Mouse (Mus musculus): ENCODE results near the gene Glrx3. TPM values are rescaled to one million over a fixed set of nuclear protein-coding genes. Genes with fewer than 3 reads are reported as not detected.

Gene Glrx3
- total and polyA plus RNA-seq, 2 experiments: 52.5 to 95.7 TPM

- Histone ChIP-seq H3K27ac (replicated peaks; ENCODE audit: insufficient read depth, low read depth, low read length) (no peak overlapping the region), H3K79me2 (ENCODE audit: control insufficient read depth, insufficient read depth, low read length) (no peaks in the 10 kb centered on the region), H3K4me1 (ENCODE audit: control insufficient read depth, insufficient read depth, low read length) (no peaks in the 10 kb centered on the region), H3K27me3 (ENCODE audit: control insufficient read depth, insufficient read depth, low read length) (no peaks in the 10 kb centered on the region), H3K9ac (ENCODE audit: low read depth, low read length) (no peak overlapping the region), H3K4me3 (ENCODE audit: insufficient read depth, low read depth, low read length) (no peak overlapping the region), H3K36me3 (ENCODE audit: control insufficient read depth, insufficient read depth, low read length) (no peaks in the 10 kb centered on the region)
- TF ChIP-seq CTCF (IDR thresholded peaks at IDR 0.05; ENCODE audit: low read depth, low read length) (no peak), POLR2A (IDR thresholded peaks at IDR 0.05; ENCODE audit: extremely low read depth, insufficient read depth, low read length) (no peak)
- no peak for DNase-seq (ENCODE audit: extremely low read depth, low read depth, low spot score)
- WGBS: 64% methylated on average over 8 of the region's 8 CpGs
These were observed 55.0 kb downstream of the Glrx3 start for GRCm38 (mm10) chr7:137492307-137492973.

DNA sequence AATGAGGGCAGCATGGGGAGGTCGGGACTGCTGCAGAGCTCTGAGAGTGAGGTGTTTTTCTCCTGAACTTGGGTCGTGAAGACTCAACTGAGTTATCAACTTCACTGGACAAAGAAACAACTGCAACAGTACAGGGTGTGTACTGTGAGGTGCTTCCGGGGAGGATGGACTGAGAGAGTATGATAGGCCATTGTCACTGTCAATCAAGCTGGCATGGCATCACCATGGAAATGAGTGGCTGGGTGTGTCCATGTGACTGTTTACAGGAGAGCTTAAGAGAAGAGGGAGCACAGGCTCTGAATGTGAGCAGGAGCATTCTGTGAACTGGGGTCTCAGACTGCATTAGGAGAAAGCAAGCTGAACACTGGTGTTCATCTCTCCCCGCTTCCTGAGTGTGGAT lies 61.3 kb downstream of the Glrx3 start:
- no peaks in the 10 kb centered on the region for H3K4me1 ChIP-seq (ENCODE audit: control insufficient read depth, insufficient read depth, low read length)
- H3K4me3 ChIP-seq (ENCODE audit: insufficient read depth, low read depth, low read length): no peak overlapping the region
- WGBS: 77% methylated on average over 4 of the region's 4 CpGs
- no peaks in the 10 kb centered on the region for H3K27me3 ChIP-seq (ENCODE audit: control insufficient read depth, insufficient read depth, low read length)
- H3K9ac ChIP-seq (ENCODE audit: low read depth, low read length): no peak overlapping the region
- no peak for DNase-seq (ENCODE audit: extremely low read depth, low read depth, low spot score)
- no peaks in the 10 kb centered on the region for H3K79me2 ChIP-seq (ENCODE audit: control insufficient read depth, insufficient read depth, low read length)
- H3K27ac ChIP-seq (replicated peaks; ENCODE audit: insufficient read depth, low read depth, low read length): no peak overlapping the region
- TF ChIP-seq POLR2A (IDR thresholded peaks at IDR 0.05; ENCODE audit: extremely low read depth, insufficient read depth, low read length) (no peak), CTCF (IDR thresholded peaks at IDR 0.05; ENCODE audit: low read depth, low read length) (no peak)
- H3K36me3 ChIP-seq (ENCODE audit: control insufficient read depth, insufficient read depth, low read length): no peaks in the 10 kb centered on the region

DNA sequence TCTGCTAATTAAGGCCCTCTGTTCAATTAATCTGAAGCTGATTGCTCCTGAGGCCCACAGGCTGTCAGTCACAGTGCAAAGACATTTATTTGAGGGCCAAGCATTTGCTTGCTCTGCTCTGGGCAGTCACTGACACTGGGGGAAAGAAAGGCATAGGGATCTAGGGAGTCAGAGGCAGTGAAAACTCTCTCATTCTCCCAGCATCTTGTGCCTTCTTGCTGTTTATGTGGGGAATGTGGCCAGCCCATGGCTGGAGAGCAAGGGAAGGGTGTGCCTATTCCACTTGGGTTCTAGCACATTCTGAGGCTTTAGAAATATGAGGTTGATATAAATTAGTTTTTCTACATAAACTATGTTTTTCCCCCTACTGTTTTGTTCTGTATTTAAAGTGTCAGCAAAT lies 80.2 kb downstream of the Glrx3 start:
- no peak for DNase-seq (ENCODE audit: extremely low read depth, low read depth, low spot score)
- Histone ChIP-seq H3K4me1 (ENCODE audit: control insufficient read depth, insufficient read depth, low read length) (no peaks in the 10 kb centered on the region), H3K36me3 (ENCODE audit: control insufficient read depth, insufficient read depth, low read length) (no peaks in the 10 kb centered on the region), H3K27ac (replicated peaks; ENCODE audit: insufficient read depth, low read depth, low read length) (no peak overlapping the region), H3K27me3 (ENCODE audit: control insufficient read depth, insufficient read depth, low read length) (0 out of 2 replicates have a peak, but pooled peaks cover 2% of the 10 kb centered on the region), H3K79me2 (ENCODE audit: control insufficient read depth, insufficient read depth, low read length) (no peaks in the 10 kb centered on the region), H3K4me3 (ENCODE audit: insufficient read depth, low read depth, low read length) (no peak overlapping the region), H3K9ac (ENCODE audit: low read depth, low read length) (no peak overlapping the region)
- TF ChIP-seq POLR2A (IDR thresholded peaks at IDR 0.05; ENCODE audit: extremely low read depth, insufficient read depth, low read length) (no peak), CTCF (IDR thresholded peaks at IDR 0.05; ENCODE audit: low read depth, low read length) (no peak)

DNA sequence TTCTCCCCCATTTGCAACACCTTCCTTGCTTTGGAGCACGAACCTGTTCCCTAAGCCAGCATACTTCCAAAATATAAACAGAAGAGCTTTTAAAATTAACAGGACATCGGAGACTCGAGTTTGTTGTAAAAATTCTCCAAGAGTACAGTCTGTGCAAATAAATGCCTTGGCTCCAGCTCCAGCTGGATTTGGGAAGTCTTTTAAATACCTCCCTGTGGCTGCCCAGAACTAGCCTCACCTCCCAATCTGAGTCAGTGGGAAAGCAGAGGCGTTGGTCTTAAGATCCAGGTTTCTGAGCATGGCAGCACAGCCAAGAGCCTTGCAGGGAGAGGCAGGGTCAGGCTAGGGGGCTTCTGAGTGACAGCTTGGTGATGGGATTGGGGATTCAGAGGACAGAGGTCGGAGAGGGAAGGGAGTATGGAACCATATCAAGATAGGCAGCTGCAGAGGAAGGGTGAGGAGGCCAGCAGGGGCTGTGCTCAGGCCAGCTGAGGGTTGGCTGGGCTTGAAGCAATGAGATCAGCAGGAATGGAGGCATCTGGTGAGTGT lies 80.7 kb downstream of the Glrx3 start:
- TF ChIP-seq CTCF (IDR thresholded peaks at IDR 0.05; ENCODE audit: low read depth, low read length) (no peak), POLR2A (IDR thresholded peaks at IDR 0.05; ENCODE audit: extremely low read depth, insufficient read depth, low read length) (no peak)
- H3K36me3 ChIP-seq (ENCODE audit: control insufficient read depth, insufficient read depth, low read length): no peaks in the 10 kb centered on the region
- H3K9ac ChIP-seq (ENCODE audit: low read depth, low read length): no peak overlapping the region
- 61% methylated on average over 5 of the region's 5 CpGs for WGBS
- H3K79me2 ChIP-seq (ENCODE audit: control insufficient read depth, insufficient read depth, low read length): no peaks in the 10 kb centered on the region
- H3K4me1 ChIP-seq (ENCODE audit: control insufficient read depth, insufficient read depth, low read length): no peaks in the 10 kb centered on the region
- no peak overlapping the region for H3K4me3 ChIP-seq (ENCODE audit: insufficient read depth, low read depth, low read length)
- H3K27me3 ChIP-seq (ENCODE audit: control insufficient read depth, insufficient read depth, low read length): 0 out of 2 replicates have a peak, but pooled peaks cover 2% of the 10 kb centered on the region
- H3K27ac ChIP-seq (replicated peaks; ENCODE audit: insufficient read depth, low read depth, low read length): no peak overlapping the region
- no peak for DNase-seq (ENCODE audit: extremely low read depth, low read depth, low spot score)

Other genes starting within 250 kb of the Glrx3 start
- 0.09 and 0.13 TPM in 2 replicates for gene Ebf3, start 123.2 kb upstream of the Glrx3 start, total RNA-seq (2014; rRNA removed)
- gene Ebf3, start 123.2 kb upstream of the Glrx3 start, polyA plus RNA-seq (2012; rRNA removed): 0.05 TPM in 1 of 2 replicates, not detected in the other
- 14.6 and 15.7 TPM in 2 replicates for gene 9430038I01Rik, start 26.9 kb upstream of the Glrx3 start, total RNA-seq (2014; rRNA removed)
- 9.8 and 13.3 TPM in 2 replicates for gene 9430038I01Rik, start 26.9 kb upstream of the Glrx3 start, polyA plus RNA-seq (2012; rRNA removed)

Measured in liver, adult 2 months (tissue).